Mouse (Mus musculus) G1E (cell line): ENCODE results near the gene Pip4k2b. TPM values are rescaled to one million over a fixed set of nuclear protein-coding genes. Genes with fewer than 3 reads are reported as not detected.

Source experiments
- ATAC-seq: 2 replicates; pipeline ENCODE4 v1.8.0; 2016; ENCODE audit warnings: mild to moderate bottlenecking; ENCODE audit not compliant: insufficient number of reproducible peaks, poor library complexity, low FRiP score, severe bottlenecking; ENCODE audit errors: extremely low read depth
- DNase-seq: peaks from one replicate; pipeline ENCODE4 v3.0.0; 2012; ENCODE audit warnings: low spot score
- H3K27me3 ChIP-seq: 2 replicates; pipeline ENCODE4 v1.6.1; 2012; ENCODE audit warnings: mild to moderate bottlenecking, low read length, inconsistent platforms; ENCODE audit not compliant: insufficient read depth
- H3K36me3 ChIP-seq: replicated peaks from 2 replicates; pipeline ENCODE3; 2012; ENCODE audit warnings: mild to moderate bottlenecking, inconsistent platforms
- H3K4me1 ChIP-seq: 2 replicates; pipeline ENCODE4 v1.6.1; 2012; ENCODE audit warnings: low read depth, low read length, inconsistent platforms, mixed read lengths; ENCODE audit not compliant: insufficient read depth
- H3K4me3 ChIP-seq: 2 replicates; pipeline ENCODE4 v1.5.1; 2012; ENCODE audit warnings: low read depth, mild to moderate bottlenecking, inconsistent platforms, low read length, moderate library complexity, mixed read lengths
- H3K9me3 ChIP-seq: replicated peaks from 2 replicates; pipeline ENCODE4 v1.6.1; 2012; ENCODE audit warnings: inconsistent platforms
- CTCF ChIP-seq: IDR thresholded peaks from 2 replicates; pipeline ENCODE4 v1.5.1; 2012; ENCODE audit warnings: low read depth, low read length, inconsistent platforms, mixed read lengths
- GATA1 ChIP-seq: IDR thresholded peaks from 2 replicates; pipeline ENCODE4 v1.6.1; 2012; ENCODE audit warnings: borderline replicate concordance, low read length, inconsistent platforms, mixed read lengths
- GATA2 ChIP-seq: IDR thresholded peaks from 2 replicates; pipeline ENCODE4 v1.6.1; 2012; ENCODE audit warnings: low read depth, low read length, inconsistent platforms, borderline replicate concordance
- POLR2AphosphoS5 ChIP-seq: IDR thresholded peaks from 2 replicates; pipeline ENCODE4 v1.6.1; 2012; ENCODE audit warnings: low read depth, low read length, inconsistent platforms; ENCODE audit not compliant: insufficient replicate concordance
- TAL1 ChIP-seq: conservative IDR thresholded peaks from 2 replicates; pipeline ENCODE4 v1.6.1; 2012; ENCODE audit warnings: low read depth, low read length, inconsistent platforms, mixed read lengths
- polyA plus RNA-seq: library from polyadenylated mRNA; stranded (reverse); fragments of >175 nt; gene quantifications from 2 replicates; pipeline ENCODE4 v1.2.3, GENCODE M21; 2012
- total RNA-seq, 2 experiments: library from RNA; stranded (forward) in 1 of 2; stranded (reverse) in 1 of 2; fragments of 200-1000 nt in 1 of 2; fragments of >200 nt in 1 of 2; fragmentation: Nextera tagmentation in 1 of 2; gene quantifications; 2 replicates each; pipeline ENCODE4 v1.2.3; 2014 to 2017

Pip4k2b gene
- total and polyA plus RNA-seq, 3 experiments, result 16.7 to 25.6 (median 19.6) TPM

DNA sequence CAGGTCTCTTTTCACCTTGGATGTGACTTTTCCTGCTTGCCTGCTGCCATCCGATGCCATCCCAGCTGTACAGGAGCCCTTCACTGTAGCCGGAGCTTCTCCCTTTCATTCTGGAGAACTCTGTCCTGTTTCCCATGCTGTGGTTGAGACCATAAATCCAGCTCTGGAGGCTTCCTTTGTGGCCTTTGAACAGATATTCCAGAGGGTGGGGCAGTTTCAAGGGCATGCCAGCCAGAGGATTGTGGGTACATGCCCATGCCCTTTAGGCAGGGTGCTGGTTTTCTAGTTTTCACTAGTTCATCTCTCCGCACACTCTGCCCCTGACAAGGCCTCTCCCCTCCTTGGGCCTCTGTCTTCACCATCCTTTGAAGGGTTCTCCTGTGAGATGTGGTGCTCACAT, 57.4 kb downstream of the Pip4k2b start:
- H3K4me1 ChIP-seq, result peaks cover 26% of the 10 kb centered on the region
- no peak overlapping the region for H3K4me3 ChIP-seq
- H3K36me3 ChIP-seq, result peaks cover 14% of the 10 kb centered on the region
- no peaks in the 10 kb centered on the region for H3K9me3 ChIP-seq
- ATAC-seq (no peak), DNase-seq (no peak)
- peaks cover 34% of the 10 kb centered on the region for H3K27me3 ChIP-seq
- no peak for TF ChIP-seq POLR2AphosphoS5
- no peak for TF ChIP-seq CTCF
- no peak for TF ChIP-seq TAL1
- no peak for TF ChIP-seq GATA1
- TF ChIP-seq GATA2, result no peak

GRCm38 (mm10) chr11:97686322-97686908, 58.1 kb downstream of the Pip4k2b start:
- no peak for TF ChIP-seq GATA2
- no peak for TF ChIP-seq TAL1
- no peak for TF ChIP-seq POLR2AphosphoS5
- no peak for TF ChIP-seq CTCF
- TF ChIP-seq GATA1, result no peak
- DNase-seq, result no peak
- Histone ChIP-seq H3K36me3 (peaks cover 18% of the 10 kb centered on the region), H3K27me3 (peaks cover 30% of the 10 kb centered on the region), H3K9me3 (no peaks in the 10 kb centered on the region), H3K4me1 (peaks cover 28% of the 10 kb centered on the region), H3K4me3 (peak overlapping the region; percentile 39; the same call in 1 of the 2 replicates)
- no peak for ATAC-seq

DNA sequence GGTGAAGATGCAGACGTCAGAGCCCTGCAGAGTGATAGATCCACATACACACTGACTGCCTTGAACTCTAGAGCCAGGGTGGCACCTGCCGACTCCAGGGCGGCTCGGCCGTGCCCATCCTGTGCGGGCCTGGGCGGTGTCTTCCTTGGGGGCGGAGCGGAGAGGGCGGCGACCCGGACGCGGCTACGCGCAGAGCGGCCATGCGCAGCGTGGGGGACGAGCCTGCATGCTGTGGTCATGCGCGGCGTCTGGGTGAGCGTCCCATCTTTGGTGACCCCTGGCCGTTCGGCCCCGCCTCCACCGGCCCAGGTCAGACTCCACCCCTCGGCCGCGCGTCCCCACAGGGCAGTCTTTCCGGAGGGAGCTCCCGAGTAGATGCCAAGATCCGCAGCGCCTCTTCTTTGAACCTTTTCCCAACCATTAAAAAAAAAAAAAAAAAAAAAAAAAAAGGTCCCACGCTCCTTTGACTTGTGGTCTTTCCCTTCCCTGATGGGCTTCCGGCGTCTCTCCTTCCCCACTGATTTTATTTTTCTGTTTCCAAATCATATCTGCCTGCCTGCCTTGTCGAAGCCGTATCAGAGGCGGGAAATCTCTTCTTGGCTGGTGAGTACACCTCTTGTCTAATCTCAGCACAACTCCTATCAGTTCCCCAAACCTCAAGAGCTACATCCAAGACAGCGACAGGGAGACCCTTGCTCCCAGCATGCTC, 58.7 kb downstream of the Pip4k2b start, which contains the start of gene Cisd3:
TSS of gene Cisd3 (plus strand) at position 214 of the 709 bp plus-strand sequence.
- H3K9me3 ChIP-seq, result no peaks in the 10 kb centered on the region
- peaks cover 27% of the 10 kb centered on the region for H3K27me3 ChIP-seq
- peaks cover 19% of the 10 kb centered on the region for H3K36me3 ChIP-seq
- ATAC-seq (peak; percentile 60; the same call in 1 of the 2 replicates), DNase-seq (peak; percentile 54)
- TF ChIP-seq POLR2AphosphoS5, result no peak
- TF ChIP-seq GATA2, result no peak
- TF ChIP-seq CTCF, result no peak
- TF ChIP-seq GATA1, result no peak
- TF ChIP-seq TAL1, result no peak
- H3K4me3 ChIP-seq, result peak within 1 kb of the TSS; percentile 71
- peaks cover 28% of the 10 kb centered on the region for H3K4me1 ChIP-seq

GRCm38 (mm10) chr11:97684766-97685165, 59.7 kb downstream of the Pip4k2b start:
- TF ChIP-seq GATA1, result no peak
- TF ChIP-seq POLR2AphosphoS5, result no peak
- DNase-seq, result no peak

DNA sequence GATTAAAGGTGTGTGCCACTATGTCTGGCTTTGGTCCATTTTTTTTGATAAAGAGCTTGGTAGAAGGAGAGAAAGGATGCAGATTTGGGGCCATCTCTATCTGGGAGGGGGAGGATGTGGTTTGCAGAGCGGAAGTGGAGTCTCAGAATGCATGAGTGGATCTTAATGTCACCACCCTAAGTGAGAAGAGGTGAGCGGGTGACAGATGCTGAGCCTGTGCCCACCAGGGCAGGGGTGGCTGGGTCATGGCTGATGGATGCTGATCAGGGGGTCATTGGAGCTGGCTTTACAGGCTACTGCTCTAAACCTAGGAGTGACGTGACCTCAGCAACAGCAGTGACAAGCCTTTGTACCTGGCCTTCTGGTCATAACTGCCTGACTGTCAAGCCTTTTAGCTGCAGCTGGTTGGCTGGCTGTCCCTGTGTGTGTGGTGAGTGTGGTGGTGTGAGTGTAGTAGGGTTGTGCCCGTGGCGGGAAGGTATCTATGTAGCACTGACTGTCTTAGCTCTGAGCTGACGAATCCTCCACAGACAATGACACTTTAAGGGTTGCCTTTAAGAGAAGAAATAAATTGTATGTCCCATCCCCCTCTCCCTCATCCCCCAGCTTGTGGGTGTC, 60.3 kb downstream of the Pip4k2b start:
- no peaks in the 10 kb centered on the region for H3K9me3 ChIP-seq
- TF ChIP-seq GATA2, result no peak
- TF ChIP-seq CTCF, result no peak
- no peak for TF ChIP-seq GATA1
- no peak for TF ChIP-seq POLR2AphosphoS5
- TF ChIP-seq TAL1, result no peak
- peaks cover 28% of the 10 kb centered on the region for H3K27me3 ChIP-seq
- H3K4me3 ChIP-seq, result no peak overlapping the region
- no peak for DNase-seq
- peaks cover 32% of the 10 kb centered on the region for H3K36me3 ChIP-seq
- peaks cover 28% of the 10 kb centered on the region for H3K4me1 ChIP-seq
- ATAC-seq, result no peak

More at GRCm38 (mm10) chr11:97684766-97685165, 59.7 kb downstream of the Pip4k2b start:
- H3K27me3 ChIP-seq, result peaks cover 28% of the 10 kb centered on the region
- no peak overlapping the region for H3K4me3 ChIP-seq
- no peak for ATAC-seq
- peaks cover 27% of the 10 kb centered on the region for H3K36me3 ChIP-seq
- H3K4me1 ChIP-seq, result peaks cover 28% of the 10 kb centered on the region
- no peaks in the 10 kb centered on the region for H3K9me3 ChIP-seq

GRCm38 (mm10) chr11:97682504-97683055, 61.9 kb downstream of the Pip4k2b start:
- peaks cover 31% of the 10 kb centered on the region for H3K27me3 ChIP-seq
- DNase-seq, result no peak
- no peak for TF ChIP-seq TAL1
- no peak for TF ChIP-seq POLR2AphosphoS5
- no peak for TF ChIP-seq GATA1
- no peak for TF ChIP-seq GATA2
- no peak for TF ChIP-seq CTCF
- no peaks in the 10 kb centered on the region for H3K9me3 ChIP-seq
- H3K36me3 ChIP-seq, result peaks cover 45% of the 10 kb centered on the region
- peaks cover 28% of the 10 kb centered on the region for H3K4me1 ChIP-seq
- no peak overlapping the region for H3K4me3 ChIP-seq
- ATAC-seq, result no peak
